Mouse (Mus musculus) heart, postnatal 25 days (tissue): Measurements from ENCODE around the gene Etv6. TPM values are rescaled to one million over a fixed set of nuclear protein-coding genes. Genes with fewer than 3 reads are reported as not detected.

Source experiments
- DNase-seq: peaks from one replicate; pipeline ENCODE4 v3.0.0; 2022; ENCODE audit warnings: low spot score
- intact Hi-C: fragments of 180-260 bp; cut with DNase I; formaldehyde crosslinking; loops from one replicate; pipeline ENCODE4 v1.15.1; 2025
- total RNA-seq, 2 experiments: library from RNA; stranded (reverse); gene quantifications; 2 replicates each; pipeline ENCODE4 v1.2.3; 2021

Gene Etv6
- total RNA-seq, 2 experiments from 2014 or later, result 11.4 to 13.0 TPM

GRCm38 (mm10) chr6:134099976-134100743, 64.7 kb downstream of the Etv6 start:
- intact Hi-C loops, result no loop called here
- no peak for DNase-seq

GRCm38 (mm10) chr6:134102396-134102795, 66.9 kb downstream of the Etv6 start:
- intact Hi-C loops, result no loop called here
- DNase-seq, result no peak

- DNase-seq, result no peak
- intact Hi-C loops, result no loop called here
Measured at GRCm38 (mm10) chr6:134103519-134103918, 68.0 kb downstream of the Etv6 start.

GRCm38 (mm10) chr6:134105514-134106201, 70.2 kb downstream of the Etv6 start:
- intact Hi-C loops, result no loop called here
- DNase-seq, result no peak

GRCm38 (mm10) chr6:134107696-134108095, 72.2 kb downstream of the Etv6 start:
- no peak for DNase-seq
- intact Hi-C loops, result no loop called here

- DNase-seq, result no peak
- intact Hi-C loops, result no loop called here
Measured at GRCm38 (mm10) chr6:134109675-134110074, 74.2 kb downstream of the Etv6 start.

GRCm38 (mm10) chr6:134110206-134110605, 74.7 kb downstream of the Etv6 start:
- intact Hi-C loops, result no loop called here
- DNase-seq, result no peak

- intact Hi-C loops, result no loop called here
- no peak for DNase-seq
Measured at GRCm38 (mm10) chr6:134111599-134111998, 76.1 kb downstream of the Etv6 start.

GRCm38 (mm10) chr6:134112753-134113152, 77.3 kb downstream of the Etv6 start:
- intact Hi-C loops, result no loop called here
- no peak for DNase-seq

GRCm38 (mm10) chr6:134113168-134113567, 77.7 kb downstream of the Etv6 start:
- intact Hi-C loops, result no loop called here
- no peak for DNase-seq

- intact Hi-C loops, result no loop called here
- no peak for DNase-seq
Measured at GRCm38 (mm10) chr6:134115219-134115968, 79.9 kb downstream of the Etv6 start.

- intact Hi-C loops, result no loop called here
- no peak for DNase-seq
Measured at GRCm38 (mm10) chr6:134117380-134117938, 82.0 kb downstream of the Etv6 start.

- no peak for DNase-seq
- intact Hi-C loops, result no loop called here
Measured at GRCm38 (mm10) chr6:134118506-134118905, 83.0 kb downstream of the Etv6 start.

- DNase-seq, result no peak
- intact Hi-C loops, result no loop called here
Measured at GRCm38 (mm10) chr6:134119136-134119535, 83.6 kb downstream of the Etv6 start.

GRCm38 (mm10) chr6:134120227-134120626, 84.7 kb downstream of the Etv6 start:
- DNase-seq, result no peak
- intact Hi-C loops, result no loop called here

GRCm38 (mm10) chr6:134120712-134121111, 85.2 kb downstream of the Etv6 start:
- intact Hi-C loops, result no loop called here
- DNase-seq, result no peak

GRCm38 (mm10) chr6:134122945-134123344, 87.4 kb downstream of the Etv6 start:
- intact Hi-C loops, result no loop called here
- DNase-seq, result no peak

GRCm38 (mm10) chr6:134123474-134123873, 88.0 kb downstream of the Etv6 start:
- intact Hi-C loops, result no loop called here
- DNase-seq, result no peak

GRCm38 (mm10) chr6:134124256-134124655, 88.8 kb downstream of the Etv6 start:
- DNase-seq, result no peak
- intact Hi-C loops, result no loop called here

GRCm38 (mm10) chr6:134127996-134128395, 92.5 kb downstream of the Etv6 start:
- intact Hi-C loops, result no loop called here
- DNase-seq, result no peak
